Mouse (Mus musculus) C2C12 (cell line): ENCODE results near the gene Gm47791.

Experiments used
- CTCF ChIP-seq: IDR thresholded peaks from one replicate; pipeline ENCODE4 v1.5.1; 2011; ENCODE audit not compliant: control insufficient read depth, insufficient read depth, insufficient read length
- MAX ChIP-seq: IDR thresholded peaks from one replicate; pipeline ENCODE4 v1.6.1; 2011; ENCODE audit warnings: mild to moderate bottlenecking, control low read depth

- TF ChIP-seq CTCF = no peak
- no peak for TF ChIP-seq MAX
Measured at GRCm38 (mm10) chr1:82798304-82798703, 27.3 kb upstream of the Gm47791 start.
